Mouse (Mus musculus) cortical plate, adult 2 months (tissue): ENCODE data around the gene Tomm40. TPM values are rescaled to one million over a fixed set of nuclear protein-coding genes. Genes with fewer than 3 reads are reported as not detected.

Experiments
- H3K27ac ChIP-seq: fragments of 200-500 bp; 2 replicates; pipeline ENCODE4 v1.5.1; 2012; ENCODE audit warnings: low read length, control low read depth, inconsistent platforms; ENCODE audit not compliant: insufficient read depth
- H3K4me1 ChIP-seq: fragments of 200-500 bp; 2 replicates; pipeline ENCODE4 v1.6.1; 2011; ENCODE audit warnings: low read length; ENCODE audit not compliant: control insufficient read depth, insufficient read depth
- H3K4me3 ChIP-seq: fragments of 200-500 bp; 2 replicates; pipeline ENCODE4 v1.5.1; 2011; ENCODE audit warnings: mild to moderate bottlenecking, low read length, control low read depth; ENCODE audit not compliant: insufficient read depth
- CTCF ChIP-seq: fragments of 200-500 bp; IDR thresholded peaks from 2 replicates; pipeline ENCODE4 v1.5.1; 2011; ENCODE audit warnings: mild to moderate bottlenecking, control low read depth, low read length; ENCODE audit not compliant: insufficient read depth; ENCODE audit errors: extremely low read depth
- POLR2A ChIP-seq: fragments of 200-500 bp; IDR thresholded peaks from 2 replicates; pipeline ENCODE4 v1.6.1; 2011; ENCODE audit warnings: mild to moderate bottlenecking, low read length, control low read depth; ENCODE audit not compliant: insufficient read depth; ENCODE audit errors: extremely low read depth
- polyA plus RNA-seq: library from polyadenylated mRNA; depleted of rRNA; stranded (reverse); fragments of >200 nt; gene quantifications from 2 replicates; pipeline ENCODE4 v1.2.3, GENCODE M21; 2012

Gene Tomm40
- polyA plus RNA-seq, 1 experiment = 108 TPM

GRCm38 (mm10) chr7:19698907-19699826 is 16.1 kb downstream of the Tomm40 start, which contains the start of gene Apoe:
Gene Apoe (minus strand): TSS chr7:19699188.
- Histone ChIP-seq H3K27ac (peak within 1 kb of the TSS; percentile 62; the same call in 1 of the 2 replicates), H3K4me1 (peaks cover 4% of the 10 kb centered on the region; the same call in 1 of the 2 replicates), H3K4me3 (peak within 1 kb of the TSS; percentile 28)
- TF ChIP-seq POLR2A = peak; percentile 83
- no peak for TF ChIP-seq CTCF

DNA sequence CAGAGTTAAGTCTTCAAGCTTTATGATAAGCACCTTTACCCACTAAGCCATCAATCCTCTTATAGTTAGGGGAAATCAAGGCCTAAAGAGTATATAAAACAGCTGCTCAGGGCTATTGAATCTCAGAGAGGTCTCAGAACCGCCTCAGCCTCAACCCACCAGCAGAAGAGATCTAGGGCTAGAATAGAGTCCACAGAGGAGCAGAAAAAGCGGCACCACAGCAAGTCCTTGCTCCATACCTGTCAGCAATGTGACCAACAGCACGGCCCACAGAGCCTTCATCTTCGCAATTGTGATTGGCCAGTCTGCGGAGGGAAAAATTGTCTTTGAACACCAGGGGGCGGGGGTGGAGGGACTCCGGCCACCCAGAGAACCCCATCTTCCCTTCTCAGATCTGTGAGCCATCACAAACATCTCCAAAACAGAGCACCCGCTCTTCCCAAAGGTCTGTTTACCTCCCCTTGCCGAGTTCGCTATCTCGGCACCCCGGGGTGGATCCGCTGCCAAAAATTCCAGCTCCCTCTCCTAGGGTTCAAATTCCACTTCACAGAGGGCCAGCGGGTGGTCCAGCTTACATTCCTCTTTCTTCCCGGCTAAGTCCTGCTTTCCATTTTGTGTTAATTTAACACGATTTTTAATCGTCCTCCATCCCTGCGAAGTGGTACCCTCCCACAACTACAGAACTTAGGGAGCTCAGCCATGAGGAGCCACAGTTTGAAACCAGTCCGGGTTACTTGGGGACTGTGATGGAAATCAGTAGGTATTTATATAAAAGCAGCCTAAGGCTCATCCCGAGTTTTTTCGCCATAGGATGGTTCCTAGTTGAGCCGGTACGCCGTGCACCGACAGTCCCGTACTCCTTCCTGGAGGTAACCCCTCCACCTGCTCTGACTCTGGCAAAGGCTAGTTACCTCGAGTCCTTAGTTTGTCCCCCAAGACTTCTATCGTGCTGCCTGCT is 17.0 kb downstream of the Tomm40 start:
- peak overlapping the region; percentile 28 for H3K4me3 ChIP-seq
- 0 out of 2 replicates have a peak overlapping the region, but pooled peaks have one; percentile 9 for H3K27ac ChIP-seq
- H3K4me1 ChIP-seq = peaks cover 4% of the 10 kb centered on the region; the same call in 1 of the 2 replicates
- TF ChIP-seq CTCF (no peak), POLR2A (0 out of 2 replicates have a peak, but pooled peaks have one; percentile 20)

GRCm38 (mm10) chr7:19696336-19696873 is 18.8 kb downstream of the Tomm40 start:
- H3K4me3 ChIP-seq = peak overlapping the region; percentile 28; the same call in 1 of the 2 replicates
- peaks cover 4% of the 10 kb centered on the region; the same call in 1 of the 2 replicates for H3K4me1 ChIP-seq
- H3K27ac ChIP-seq = no peak overlapping the region
- TF ChIP-seq POLR2A = no peak
- TF ChIP-seq CTCF = no peak

DNA sequence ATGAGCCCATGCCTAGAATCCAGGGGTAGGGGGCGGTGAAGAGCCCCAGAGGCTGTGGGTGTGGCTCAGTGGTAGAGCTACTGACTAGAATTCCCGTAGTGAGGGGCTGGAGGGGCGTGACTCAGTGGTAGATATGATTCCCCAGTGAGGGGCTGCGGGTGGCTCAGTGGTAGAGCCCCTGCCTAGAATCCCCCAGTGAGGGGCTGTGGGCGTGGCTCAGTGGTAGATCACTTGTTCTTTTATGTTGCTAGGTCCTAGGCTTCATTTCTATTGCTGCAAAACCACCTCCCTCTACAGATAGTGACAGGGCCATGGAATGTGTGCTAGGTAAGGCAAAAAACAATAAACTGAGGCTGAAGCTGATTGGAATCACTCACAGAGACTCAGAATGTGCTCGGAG is 19.4 kb downstream of the Tomm40 start:
- Histone ChIP-seq H3K4me1 (peaks cover 4% of the 10 kb centered on the region; the same call in 1 of the 2 replicates), H3K27ac (no peak overlapping the region), H3K4me3 (peak overlapping the region; percentile 28; the same call in 1 of the 2 replicates)
- TF ChIP-seq POLR2A = no peak
- no peak for TF ChIP-seq CTCF

DNA sequence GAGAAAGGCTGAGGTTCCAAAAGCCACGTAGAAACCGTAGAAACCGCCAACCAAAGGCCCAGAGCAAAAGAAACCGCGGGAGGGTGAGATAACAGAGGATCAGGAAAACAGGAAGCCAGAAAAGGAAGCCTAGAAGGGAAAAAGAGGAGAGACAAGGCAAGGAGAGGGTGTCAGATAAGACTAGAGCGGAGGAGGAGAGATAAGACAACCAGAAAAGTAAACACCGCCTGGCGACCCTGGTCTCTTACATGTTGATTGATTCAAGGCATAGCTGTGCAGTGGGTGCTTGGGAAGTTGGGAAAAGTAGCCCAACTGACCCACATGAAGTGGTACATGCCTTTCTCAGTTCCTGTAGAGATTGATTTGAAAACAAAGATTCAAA is 20.0 kb downstream of the Tomm40 start:
- TF ChIP-seq CTCF (no peak), POLR2A (no peak)
- H3K4me1 ChIP-seq = peaks cover 4% of the 10 kb centered on the region; the same call in 1 of the 2 replicates
- no peak overlapping the region for H3K27ac ChIP-seq
- no peak overlapping the region for H3K4me3 ChIP-seq

GRCm38 (mm10) chr7:19694336-19695212 is 20.7 kb downstream of the Tomm40 start:
- H3K4me1 ChIP-seq = peaks cover 4% of the 10 kb centered on the region; the same call in 1 of the 2 replicates
- H3K4me3 ChIP-seq = no peak overlapping the region
- H3K27ac ChIP-seq = peak overlapping the region; percentile 57; the same call in 1 of the 2 replicates
- TF ChIP-seq CTCF = no peak
- TF ChIP-seq POLR2A = no peak

DNA sequence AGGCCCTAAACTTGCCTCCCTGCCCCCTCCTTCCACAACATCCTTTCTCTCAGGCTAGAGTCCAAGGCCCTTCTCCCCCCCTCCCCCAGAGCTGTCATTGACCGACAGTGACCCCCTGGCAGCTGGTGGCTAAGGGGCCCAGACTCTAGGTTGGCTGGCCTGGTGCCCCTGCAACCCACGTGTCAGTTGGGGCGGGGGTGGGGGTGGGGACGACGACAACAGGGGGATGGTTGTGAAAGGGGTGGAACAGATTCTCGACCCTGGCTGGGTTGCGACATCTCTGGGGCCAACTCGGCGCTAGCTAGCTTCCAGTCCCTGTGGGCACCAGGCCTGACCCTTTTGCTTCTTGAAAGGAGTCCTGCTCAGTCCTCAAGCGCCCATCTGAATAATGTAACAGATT is 21.8 kb downstream of the Tomm40 start:
- H3K27ac ChIP-seq = no peak overlapping the region
- no peaks in the 10 kb centered on the region for H3K4me1 ChIP-seq
- no peak for TF ChIP-seq POLR2A
- TF ChIP-seq CTCF = no peak
- no peak overlapping the region for H3K4me3 ChIP-seq
